ENCODE assay signal across 23 mouse cellular contexts in the genomic region with DNA sequence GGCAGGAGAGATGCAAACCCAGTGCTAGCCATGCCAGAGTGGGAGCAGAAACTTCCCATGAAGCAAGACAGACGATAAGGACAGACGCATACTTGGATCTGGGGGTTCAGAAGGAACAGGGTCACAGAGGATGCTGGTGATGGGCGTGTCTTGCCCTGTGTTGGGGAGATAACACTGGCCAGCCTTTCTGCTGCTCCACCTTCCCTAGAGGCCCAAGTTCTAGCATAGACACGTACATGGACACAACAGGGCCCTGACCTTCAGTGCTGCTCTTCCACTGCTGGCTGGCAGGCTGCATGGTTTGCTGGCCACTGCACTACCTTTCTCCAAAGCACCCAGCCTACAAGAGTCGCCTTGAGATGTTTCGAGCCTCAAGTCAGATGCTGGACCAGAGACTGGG.
DNase-seq lines count a peak whose midpoint lies in the region; ATAC-seq and TF ChIP-seq lines count a peak whose summit lies in the region.
"Had no signal": no experiment of that assay in that cellular context is flagged by ENCODE, and none has a peak within 500 bp of the region (broad histone marks: within the 10 kb centered on the region; RNA-seq: fewer than 3 reads in every experiment).

No protein-coding gene starts in this region.

- H3K4me2 ChIP-seq in liver, embryonic 12.5 days, result peak overlapping the region; percentile 36
- no peak overlapping the region for H3K4me2 ChIP-seq in liver, postnatal 0 days (ENCODE audit: low read depth, low read length)
- H3K4me2 ChIP-seq in liver, embryonic 15.5 days, result peak overlapping the region; percentile 46; the same call in 1 of the 2 replicates
- no peak overlapping the region for H3K4me2 ChIP-seq in intestine, embryonic 16.5 days (ENCODE audit: low read depth, low read length)
- H3K4me2 ChIP-seq: embryonic facial prominence, embryonic 12.5 days; embryonic facial prominence, embryonic 15.5 days; forebrain, embryonic 12.5 days; forebrain, embryonic 15.5 days; heart, embryonic 13.5 days; hindbrain, embryonic 12.5 days; hindbrain, embryonic 15.5 days had no signal

- ATAC-seq in liver, embryonic 12.5 days, result peak; percentile 79
- ATAC-seq in liver, postnatal 0 days, result no peak
- ATAC-seq in erythroid progenitor cell, adult 5-6 weeks (replicated peaks; ENCODE audit: low FRiP score, poor library complexity, severe bottlenecking), result peak; percentile 50; the same call in 1 of the 2 replicates
- ATAC-seq in liver, embryonic 15.5 days (ENCODE audit: insufficient read depth), result peak; percentile 85
- ATAC-seq in megakaryocyte, adult 5-6 weeks (ENCODE audit: poor library complexity, severe bottlenecking), result no peak
- no peak for ATAC-seq in intestine, embryonic 16.5 days
- ATAC-seq: CD4-positive, CD25-positive, alpha-beta regulatory T cell, adult 4 months; forebrain, embryonic 15.5 days had no signal

- peaks cover 20% of the 10 kb centered on the region; the same call in 1 of the 2 replicates for H3K4me1 ChIP-seq in liver, embryonic 12.5 days
- H3K4me1 ChIP-seq in liver, postnatal 0 days (ENCODE audit: insufficient read depth), result no peaks in the 10 kb centered on the region
- peaks cover 7% of the 10 kb centered on the region; the same call in 1 of the 2 replicates for H3K4me1 ChIP-seq in liver, embryonic 15.5 days (replicated peaks)
- H3K4me1 ChIP-seq in intestine, embryonic 16.5 days (ENCODE audit: control insufficient read depth, insufficient read depth, low read length), result no peaks in the 10 kb centered on the region
- H3K4me1 ChIP-seq: forebrain, embryonic 12.5 days; forebrain, embryonic 15.5 days; hindbrain, embryonic 12.5 days had no signal

- H3K36me3 ChIP-seq in liver, embryonic 12.5 days, result no peaks in the 10 kb centered on the region
- no peaks in the 10 kb centered on the region for H3K36me3 ChIP-seq in liver, postnatal 0 days (replicated peaks; ENCODE audit: insufficient read depth, low read length)
- no peaks in the 10 kb centered on the region for H3K36me3 ChIP-seq in liver, embryonic 15.5 days (replicated peaks)
- no peaks in the 10 kb centered on the region for H3K36me3 ChIP-seq in intestine, embryonic 16.5 days (ENCODE audit: control insufficient read depth, insufficient read depth, low read length)
- H3K36me3 ChIP-seq: embryonic facial prominence, embryonic 12.5 days; embryonic facial prominence, embryonic 15.5 days; forebrain, embryonic 12.5 days; forebrain, embryonic 15.5 days; heart, embryonic 10.5 days; heart, embryonic 13.5 days; hindbrain, embryonic 12.5 days; hindbrain, embryonic 15.5 days had no signal

- TF ChIP-seq CTCF in liver, postnatal 0 days (IDR thresholded peaks at IDR 0.05; ENCODE audit: low read depth), result no peak

- H3K9ac ChIP-seq in liver, embryonic 12.5 days, result no peak overlapping the region
- no peak overlapping the region for H3K9ac ChIP-seq in liver, postnatal 0 days (replicated peaks)
- no peak overlapping the region for H3K9ac ChIP-seq in liver, embryonic 15.5 days
- H3K9ac ChIP-seq in intestine, embryonic 16.5 days (ENCODE audit: low read depth, low read length), result no peak overlapping the region
- H3K9ac ChIP-seq: embryonic facial prominence, embryonic 12.5 days; embryonic facial prominence, embryonic 15.5 days; forebrain, embryonic 12.5 days; forebrain, embryonic 15.5 days; heart, embryonic 13.5 days; hindbrain, embryonic 12.5 days; hindbrain, embryonic 15.5 days had no signal

- no peak for TF ChIP-seq EP300 in liver, postnatal 0 days (IDR thresholded peaks at IDR 0.05; ENCODE audit: low read depth)

- H3K4me3 ChIP-seq in liver, embryonic 12.5 days, result no peak overlapping the region
- H3K4me3 ChIP-seq in liver, postnatal 0 days (ENCODE audit: low read depth, low read length), result no peak overlapping the region
- no peak overlapping the region for H3K4me3 ChIP-seq in liver, embryonic 15.5 days (replicated peaks)
- H3K4me3 ChIP-seq in intestine, embryonic 16.5 days (ENCODE audit: low read length), result no peak overlapping the region
- H3K4me3 ChIP-seq: embryonic facial prominence, embryonic 12.5 days; embryonic facial prominence, embryonic 15.5 days; forebrain, embryonic 12.5 days; forebrain, embryonic 15.5 days; heart, adult 2 months; heart, embryonic 10.5 days; heart, embryonic 13.5 days; hindbrain, embryonic 12.5 days; hindbrain, embryonic 15.5 days had no signal

- H3K27me3 ChIP-seq in liver, embryonic 12.5 days (replicated peaks), result peaks cover 10% of the 10 kb centered on the region; the same call in 1 of the 2 replicates
- no peaks in the 10 kb centered on the region for H3K27me3 ChIP-seq in liver, postnatal 0 days (ENCODE audit: insufficient read depth, low read length)
- no peaks in the 10 kb centered on the region for H3K27me3 ChIP-seq in liver, embryonic 15.5 days
- no peaks in the 10 kb centered on the region for H3K27me3 ChIP-seq in intestine, embryonic 16.5 days (replicated peaks; ENCODE audit: control insufficient read depth, insufficient read depth, low read length)
- H3K27me3 ChIP-seq: embryonic facial prominence, embryonic 12.5 days; embryonic facial prominence, embryonic 15.5 days; forebrain, embryonic 12.5 days; forebrain, embryonic 15.5 days; hindbrain, embryonic 12.5 days; hindbrain, embryonic 15.5 days had no signal

- no peaks in the 10 kb centered on the region for H3K9me3 ChIP-seq in liver, embryonic 12.5 days (replicated peaks)
- H3K9me3 ChIP-seq in liver, postnatal 0 days (ENCODE audit: low read length), result no peaks in the 10 kb centered on the region
- H3K9me3 ChIP-seq in liver, embryonic 15.5 days (replicated peaks), result no peaks in the 10 kb centered on the region
- H3K9me3 ChIP-seq in intestine, embryonic 16.5 days (ENCODE audit: control insufficient read depth, low read length), result no peaks in the 10 kb centered on the region
- H3K9me3 ChIP-seq: embryonic facial prominence, embryonic 12.5 days; embryonic facial prominence, embryonic 15.5 days; forebrain, embryonic 12.5 days; forebrain, embryonic 15.5 days; heart, embryonic 10.5 days; heart, embryonic 13.5 days; hindbrain, embryonic 12.5 days; hindbrain, embryonic 15.5 days had no signal

- WGBS in liver, embryonic 12.5 days (ENCODE audit: insufficient replicate concordance), result 53% methylated on average over 6 of the region's 6 CpGs
- WGBS in liver, postnatal 0 days (ENCODE audit: insufficient replicate concordance), result 53% methylated on average over 6 of the region's 6 CpGs
- 38% methylated on average over 6 of the region's 6 CpGs for WGBS in liver, embryonic 15.5 days (ENCODE audit: insufficient replicate concordance)
- WGBS in intestine, embryonic 16.5 days, result 85% methylated on average over 6 of the region's 6 CpGs

- no peak overlapping the region for H3K27ac ChIP-seq in liver, embryonic 12.5 days
- no peak overlapping the region for H3K27ac ChIP-seq in liver, postnatal 0 days (ENCODE audit: low read depth)
- H3K27ac ChIP-seq in liver, embryonic 15.5 days (replicated peaks), result 0 out of 2 replicates have a peak overlapping the region, but pooled peaks have one; percentile 6
- H3K27ac ChIP-seq in intestine, embryonic 16.5 days (ENCODE audit: low read length), result no peak overlapping the region
- H3K27ac ChIP-seq: embryonic facial prominence, embryonic 12.5 days; embryonic facial prominence, embryonic 15.5 days; forebrain, embryonic 12.5 days; forebrain, embryonic 15.5 days; heart, adult 2 months; heart, embryonic 10.5 days; heart, embryonic 13.5 days; hindbrain, embryonic 12.5 days; hindbrain, embryonic 15.5 days had no signal

- DNase-seq in liver, postnatal 0 days, result no peak
- DNase-seq: adrenal gland, adult 2 months; adrenal gland, postnatal 14 days; cerebellum, adult 11 months; cerebellum, adult 2 months; cerebellum, adult 9-11 months; cerebellum, postnatal 25 days; gastrocnemius, postnatal 25 days; heart, adult 2 months had no signal

Comparison
In these comparisons a context has a peak if more than half of its experiments do, and no peak if none do; other contexts are left out.
1. ATAC-seq: peak in liver, embryonic 12.5 days (single experiment), erythroid progenitor cell, adult 5-6 weeks (single experiment) and liver, embryonic 15.5 days (single experiment); none in liver, postnatal 0 days (single experiment), megakaryocyte, adult 5-6 weeks (single experiment) and intestine, embryonic 16.5 days (single experiment).
2. H3K4me2 ChIP-seq: peak in liver, embryonic 12.5 days (single experiment) and liver, embryonic 15.5 days (single experiment); none in liver, postnatal 0 days (single experiment) and intestine, embryonic 16.5 days (single experiment).